Mouse (Mus musculus) spleen, adult 12 weeks (tissue): ENCODE results near the gene Rer1.
"Not testable (repeated sequence)": the region's sequence is repeated elsewhere in the genome, so short reads cannot be mapped to it uniquely, and the experiment has no call there.

Experiments
- DNase-seq: peaks from one replicate; pipeline ENCODE4 v3.0.0; 2022; ENCODE audit warnings: low spot score

Rer1 gene

GRCm38 (mm10) chr4:155113766-155114410, 27.7 kb upstream of the Rer1 start:
- no peak for DNase-seq

GRCm38 (mm10) chr4:155109471-155109870, 23.3 kb upstream of the Rer1 start:
- DNase-seq: no peak

- no peak for DNase-seq
Measured at GRCm38 (mm10) chr4:155107886-155108285, 21.7 kb upstream of the Rer1 start.

- DNase-seq: no peak
Measured at GRCm38 (mm10) chr4:155098572-155098971, 12.4 kb upstream of the Rer1 start.

- DNase-seq: no peak
Measured at GRCm38 (mm10) chr4:155097452-155097851, 11.3 kb upstream of the Rer1 start.

GRCm38 (mm10) chr4:155095967-155096366, 9.8 kb upstream of the Rer1 start:
- DNase-seq: no peak

- peak; percentile 53 for DNase-seq
Measured at GRCm38 (mm10) chr4:155095238-155095900, 9.2 kb upstream of the Rer1 start.

- peak; percentile 31 for DNase-seq
Measured at GRCm38 (mm10) chr4:155094565-155094964, 8.4 kb upstream of the Rer1 start.

GRCm38 (mm10) chr4:155093431-155094149, 7.4 kb upstream of the Rer1 start:
- no peak for DNase-seq

- DNase-seq: no peak
Measured at GRCm38 (mm10) chr4:155092718-155093430, 6.7 kb upstream of the Rer1 start.

- no peak for DNase-seq
Measured at GRCm38 (mm10) chr4:155090688-155091449, 4.7 kb upstream of the Rer1 start.

- DNase-seq: no peak
Measured at GRCm38 (mm10) chr4:155090147-155090546, 4.0 kb upstream of the Rer1 start.

- DNase-seq: no peak
Measured at GRCm38 (mm10) chr4:155089241-155089640, 3.1 kb upstream of the Rer1 start.

- no peak for DNase-seq
Measured at GRCm38 (mm10) chr4:155085206-155086107, 725 bp downstream of the Rer1 start.

- DNase-seq: no peak
Measured at GRCm38 (mm10) chr4:155084351-155084750, 1.8 kb downstream of the Rer1 start.

GRCm38 (mm10) chr4:155083553-155083952, 2.6 kb downstream of the Rer1 start:
- no peak for DNase-seq

- no peak for DNase-seq
Measured at GRCm38 (mm10) chr4:155079666-155080065, 6.5 kb downstream of the Rer1 start.

GRCm38 (mm10) chr4:155078808-155079207, 7.4 kb downstream of the Rer1 start:
- not testable (repeated sequence) for DNase-seq

- no peak for DNase-seq
Measured at GRCm38 (mm10) chr4:155076677-155077076, 9.5 kb downstream of the Rer1 start.

- DNase-seq: no peak
Measured at GRCm38 (mm10) chr4:155075813-155076212, 10.4 kb downstream of the Rer1 start.

- DNase-seq: no peak
Measured at GRCm38 (mm10) chr4:155075137-155075536, 11.0 kb downstream of the Rer1 start.
